Mouse (Mus musculus): ENCODE data around the gene Mael. TPM values are rescaled to one million over a fixed set of nuclear protein-coding genes. Genes with fewer than 3 reads are reported as not detected.

Mael gene
- polyA plus RNA-seq, 1 experiment: not detected

DNA sequence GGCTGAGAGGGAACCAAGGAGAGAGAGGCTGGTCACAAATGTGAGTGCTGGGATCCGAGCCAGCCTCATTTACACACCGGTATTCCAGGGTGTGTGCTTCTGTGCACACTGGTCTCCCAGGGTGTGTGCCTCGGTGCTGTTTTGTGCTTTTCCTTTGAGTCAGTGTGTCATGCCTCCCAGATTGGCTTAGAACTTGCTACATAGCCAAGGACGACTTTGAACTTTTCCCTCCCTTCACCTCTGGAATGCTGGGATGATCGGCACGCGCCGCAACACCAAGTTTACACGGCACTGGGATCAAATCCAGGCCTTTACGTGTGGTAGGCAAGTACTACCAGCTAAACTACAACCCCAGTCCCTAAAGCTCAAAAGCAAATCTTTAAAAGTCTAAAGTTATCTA, 86.5 kb downstream of the Mael start:
- Histone ChIP-seq H3K27me3 (ENCODE audit: control insufficient read depth, insufficient read depth, insufficient read length) (peaks cover 9% of the 10 kb centered on the region), H3K79me2 (ENCODE audit: control insufficient read depth, insufficient read depth) (no peaks in the 10 kb centered on the region), H3K4me3 (ENCODE audit: insufficient read depth, poor library complexity, severe bottlenecking) (no peak overlapping the region), H3ac (ENCODE audit: control insufficient read depth, insufficient read length, low read depth) (no peak overlapping the region), H3K79me3 (ENCODE audit: low read depth) (no peaks in the 10 kb centered on the region), H3K36me3 (ENCODE audit: control insufficient read depth, insufficient read depth) (no peaks in the 10 kb centered on the region)
- no peak for TF ChIP-seq FOSL1 (IDR thresholded peaks at IDR 0.05; ENCODE audit: insufficient read depth, low read length, poor library complexity, severe bottlenecking)
- no peak for TF ChIP-seq MYOD1 (IDR thresholded peaks at IDR 0.05; ENCODE audit: control insufficient read depth, insufficient read length, low read depth)
- TF ChIP-seq MAX (IDR thresholded peaks at IDR 0.05): no peak
- no peak for TF ChIP-seq USF1 (IDR thresholded peaks at IDR 0.05; ENCODE audit: low read depth)
- TF ChIP-seq CEBPB (IDR thresholded peaks at IDR 0.05; ENCODE audit: low read depth): no peak
- TF ChIP-seq CTCF (IDR thresholded peaks at IDR 0.05; ENCODE audit: control insufficient read depth, insufficient read depth, insufficient read length): no peak
- TF ChIP-seq MYOG (IDR thresholded peaks at IDR 0.05; ENCODE audit: control insufficient read depth, extremely low read depth, insufficient read length): no peak

DNA sequence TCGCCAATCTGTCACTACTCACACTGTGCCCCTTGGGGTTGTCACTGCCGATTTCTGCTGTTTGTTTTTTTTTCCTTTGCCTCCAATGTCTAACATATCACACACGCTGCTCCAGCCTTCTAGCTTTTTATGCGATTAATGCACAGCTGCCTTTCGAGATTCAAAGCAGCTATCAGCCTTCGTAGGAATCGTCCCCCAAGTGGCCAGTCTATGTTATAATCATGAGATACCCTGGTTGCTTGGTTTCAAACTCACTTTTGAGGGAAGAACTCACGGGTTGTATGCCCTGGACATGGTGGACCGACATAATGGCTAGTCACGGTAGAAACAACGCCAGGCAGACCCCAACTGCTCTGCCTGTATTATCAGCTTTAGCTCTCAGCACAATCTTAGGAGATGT, 87.2 kb downstream of the Mael start:
- H3K4me3 ChIP-seq (ENCODE audit: insufficient read depth, poor library complexity, severe bottlenecking): no peak overlapping the region
- H3K27me3 ChIP-seq (ENCODE audit: control insufficient read depth, insufficient read depth, insufficient read length): peaks cover 9% of the 10 kb centered on the region
- H3K36me3 ChIP-seq (ENCODE audit: control insufficient read depth, insufficient read depth): no peaks in the 10 kb centered on the region
- TF ChIP-seq MAX (IDR thresholded peaks at IDR 0.05): no peak
- TF ChIP-seq USF1 (IDR thresholded peaks at IDR 0.05; ENCODE audit: low read depth): no peak
- TF ChIP-seq CEBPB (IDR thresholded peaks at IDR 0.05; ENCODE audit: low read depth): no peak
- TF ChIP-seq CTCF (IDR thresholded peaks at IDR 0.05; ENCODE audit: control insufficient read depth, insufficient read depth, insufficient read length): no peak
- no peak for TF ChIP-seq MYOD1 (IDR thresholded peaks at IDR 0.05; ENCODE audit: control insufficient read depth, insufficient read length, low read depth)
- TF ChIP-seq FOSL1 (IDR thresholded peaks at IDR 0.05; ENCODE audit: insufficient read depth, low read length, poor library complexity, severe bottlenecking): no peak
- TF ChIP-seq MYOG (IDR thresholded peaks at IDR 0.05; ENCODE audit: control insufficient read depth, extremely low read depth, insufficient read length): no peak
- no peaks in the 10 kb centered on the region for H3K79me3 ChIP-seq (ENCODE audit: low read depth)
- H3K79me2 ChIP-seq (ENCODE audit: control insufficient read depth, insufficient read depth): no peaks in the 10 kb centered on the region
- no peak overlapping the region for H3ac ChIP-seq (ENCODE audit: control insufficient read depth, insufficient read length, low read depth)

Other genes with a start within 250 kb of the Mael start
- 3.2 TPM for gene Pou2f1, start 236.1 kb downstream of the Mael start, polyA plus RNA-seq (2012; fragmentation: generic; extraction: Trizol)
- gene Dusp27, start 110.8 kb downstream of the Mael start, polyA plus RNA-seq (2012; fragmentation: generic; extraction: Trizol): 5.4 TPM
- 0.37 TPM for gene Gpa33, start 108.5 kb downstream of the Mael start, polyA plus RNA-seq (2012; fragmentation: generic; extraction: Trizol)
- 8.8 TPM for gene Ildr2, start 15.4 kb upstream of the Mael start, polyA plus RNA-seq (2012; fragmentation: generic; extraction: Trizol)
- 18.5 TPM for gene Tada1, start 140.3 kb upstream of the Mael start, polyA plus RNA-seq (2012; fragmentation: generic; extraction: Trizol)
- 7.6 TPM for gene Pogk, start 171.1 kb upstream of the Mael start, polyA plus RNA-seq (2012; fragmentation: generic; extraction: Trizol)

All from C2C12 (cell line).